Mouse (Mus musculus) lung, postnatal 0 days (tissue): ENCODE data around the gene Adamtsl3.
"Not testable (repeated sequence)": the region's sequence is repeated elsewhere in the genome, so short reads cannot be mapped to it uniquely, and the experiment has no call there.

ENCODE experiments used
- CTCF ChIP-seq: IDR thresholded peaks from 2 replicates; pipeline ENCODE4 v1.5.1; 2016; ENCODE audit warnings: antibody characterized with exemption, mild to moderate bottlenecking
- EP300 ChIP-seq: IDR thresholded peaks from 2 replicates; pipeline ENCODE4 v1.6.1; 2016; ENCODE audit warnings: antibody characterized with exemption, mild to moderate bottlenecking, control low read depth

- not testable (repeated sequence) for TF ChIP-seq CTCF, EP300
Observed at GRCm38 (mm10) chr7:82420329-82421052, 85.0 kb downstream of the Adamtsl3 start.
